Mouse (Mus musculus): Measurements from ENCODE around the gene Gm6525.

GRCm38 (mm10) chr3:84214501-84214900 lies 40.6 kb downstream of the Gm6525 start:
- no peak for TF ChIP-seq POLR2A (IDR thresholded peaks at IDR 0.05; ENCODE audit: borderline replicate concordance, extremely low read depth, low read depth, low read length)
- TF ChIP-seq CTCF (IDR thresholded peaks at IDR 0.05; ENCODE audit: insufficient read depth, low read length), result no peak

Data from lung, adult 2 months (tissue).